Mouse (Mus musculus): Measurements from ENCODE around the gene Chst3. TPM values are rescaled to one million over a fixed set of nuclear protein-coding genes. Genes with fewer than 3 reads are reported as not detected.

Chst3 gene
- polyA plus RNA-seq, 1 experiment from 2014 or later, result 0.72 TPM

DNA sequence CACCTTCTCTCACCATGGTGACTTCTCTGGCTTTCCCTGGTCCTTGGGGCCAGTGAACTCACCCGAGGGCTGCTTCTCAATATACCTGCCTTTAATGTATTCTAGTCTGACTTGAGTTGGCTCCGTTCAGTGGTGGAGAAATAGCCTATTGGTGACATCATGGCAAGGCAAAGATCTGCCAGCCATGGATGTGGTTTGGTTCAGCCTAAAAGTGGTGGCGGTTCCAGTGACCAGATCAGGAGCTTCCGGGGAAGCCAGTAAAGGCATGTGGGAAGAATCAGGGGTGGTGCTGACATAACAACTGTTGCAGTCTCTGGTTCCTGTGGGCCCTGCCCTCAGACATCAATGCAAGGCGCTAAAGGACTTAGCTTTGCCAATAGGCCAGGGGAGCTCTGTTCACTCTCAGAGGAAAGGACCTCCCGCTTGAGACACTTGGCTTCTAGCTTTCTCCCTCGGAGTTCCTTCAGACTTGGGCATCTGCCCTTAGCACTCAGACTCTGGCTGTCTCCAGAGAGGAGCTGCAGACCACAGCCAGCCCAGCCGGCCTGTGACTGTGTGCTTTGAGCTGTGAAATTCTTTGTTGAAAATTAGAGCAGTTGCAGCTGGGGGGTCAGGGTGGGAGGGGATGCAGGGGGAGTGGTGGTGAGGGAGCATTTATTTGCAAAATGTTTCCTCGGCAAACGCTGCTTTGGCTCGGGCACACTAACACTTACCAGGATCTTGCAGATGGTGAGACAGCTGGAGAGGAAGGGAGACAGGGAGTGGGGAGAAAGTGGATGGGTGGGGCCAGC lies 6.3 kb downstream of the Chst3 start:
- Histone ChIP-seq H3K27me3 (replicated peaks) (peaks cover 44% of the 10 kb centered on the region), H3K4me1 (replicated peaks) (peaks cover 46% of the 10 kb centered on the region), H3K4me2 (no peak overlapping the region), H3K9me3 (replicated peaks) (no peaks in the 10 kb centered on the region), H3K27ac (ENCODE audit: poor library complexity, severe bottlenecking) (no peak overlapping the region), H3K36me3 (no peaks in the 10 kb centered on the region), H3K4me3 (no peak overlapping the region), H3K9ac (no peak overlapping the region)
- 28% methylated on average over 11 of the region's 11 CpGs for WGBS
- ATAC-seq (ENCODE audit: insufficient number of reproducible peaks, low FRiP score), result no peak

DNA sequence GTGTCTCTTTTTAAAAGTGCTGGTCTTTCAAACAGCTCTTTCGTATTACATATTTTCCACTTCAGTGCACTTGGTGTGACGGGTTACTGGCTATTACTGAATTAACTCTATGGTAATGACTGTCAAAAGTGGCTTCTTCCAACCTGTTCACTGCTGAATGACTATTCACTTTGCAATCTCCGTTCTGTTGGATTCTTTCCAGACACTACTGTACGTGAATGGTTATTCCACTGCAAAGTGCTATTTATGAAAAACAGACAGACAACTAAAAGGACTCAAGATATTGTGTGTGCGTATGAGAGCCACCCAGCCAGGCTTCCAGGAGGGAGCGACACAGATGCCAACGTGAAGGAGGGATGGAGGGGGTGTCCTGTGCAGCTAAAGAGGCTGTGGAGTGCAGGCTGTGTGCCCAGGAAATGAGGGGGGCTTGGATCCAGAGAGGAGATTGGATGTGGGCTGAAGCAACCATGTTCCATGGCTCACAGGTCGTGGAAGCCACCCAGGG lies 7.5 kb downstream of the Chst3 start:
- Histone ChIP-seq H3K9ac (no peak overlapping the region), H3K4me1 (replicated peaks) (peaks cover 56% of the 10 kb centered on the region), H3K4me2 (no peak overlapping the region), H3K27me3 (replicated peaks) (peaks cover 32% of the 10 kb centered on the region), H3K4me3 (no peak overlapping the region), H3K27ac (ENCODE audit: poor library complexity, severe bottlenecking) (0 out of 2 replicates have a peak overlapping the region, but pooled peaks have one; percentile 8), H3K36me3 (no peaks in the 10 kb centered on the region), H3K9me3 (replicated peaks) (no peaks in the 10 kb centered on the region)
- ATAC-seq (ENCODE audit: insufficient number of reproducible peaks, low FRiP score), result no peak
- WGBS, result 53% methylated on average over 8 of the region's 8 CpGs

DNA sequence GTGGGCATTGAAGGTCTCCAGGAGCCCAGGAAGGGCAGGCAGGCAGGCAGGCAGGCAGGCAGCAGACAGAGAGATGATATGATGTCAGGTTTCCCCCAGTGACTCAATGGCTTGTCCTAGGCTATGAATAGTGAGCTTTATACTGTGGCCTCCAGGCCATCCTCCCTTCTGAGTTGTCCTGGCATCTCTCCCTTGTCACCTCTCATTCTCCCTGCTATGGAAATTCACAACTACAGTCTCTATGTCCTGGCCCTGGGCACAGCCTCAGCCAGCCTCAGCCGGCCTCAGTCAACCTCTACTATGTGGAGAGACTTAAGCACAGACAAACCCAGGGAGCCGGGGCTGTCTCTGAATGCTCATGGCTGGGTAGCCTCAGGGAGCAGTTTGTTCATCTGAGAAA lies 8.6 kb downstream of the Chst3 start:
- ATAC-seq (ENCODE audit: insufficient number of reproducible peaks, low FRiP score), result no peak
- Histone ChIP-seq H3K4me1 (replicated peaks) (peaks cover 66% of the 10 kb centered on the region), H3K9ac (no peak overlapping the region), H3K36me3 (no peaks in the 10 kb centered on the region), H3K9me3 (replicated peaks) (no peaks in the 10 kb centered on the region), H3K4me3 (no peak overlapping the region), H3K4me2 (no peak overlapping the region), H3K27ac (ENCODE audit: poor library complexity, severe bottlenecking) (no peak overlapping the region), H3K27me3 (replicated peaks) (peaks cover 21% of the 10 kb centered on the region)
- WGBS, result 62% methylated on average over 2 of the region's 2 CpGs

DNA sequence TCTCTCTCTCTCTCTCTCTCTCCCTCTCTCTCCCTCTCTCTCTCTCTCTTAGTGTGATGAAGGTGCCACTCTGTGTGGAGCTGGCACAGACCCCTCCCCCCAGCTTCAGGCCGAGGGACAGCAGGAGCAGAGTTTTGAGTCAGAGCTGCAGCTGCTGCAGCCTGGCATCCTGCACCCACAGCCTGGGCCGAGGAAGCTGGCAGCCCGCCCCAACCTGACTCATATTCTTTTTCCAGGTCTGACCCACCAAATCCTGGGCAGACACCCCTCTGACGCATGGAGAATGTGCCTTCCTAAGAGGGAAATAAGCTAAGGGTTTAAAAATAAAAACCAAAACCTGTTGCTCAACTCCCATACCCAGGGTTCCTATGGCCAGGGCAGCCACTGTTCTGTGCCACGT lies 9.8 kb downstream of the Chst3 start:
- no peak overlapping the region for H3K27ac ChIP-seq (ENCODE audit: poor library complexity, severe bottlenecking)
- H3K4me3 ChIP-seq, result no peak overlapping the region
- H3K9ac ChIP-seq, result no peak overlapping the region
- WGBS, result 54% methylated on average over 5 of the region's 5 CpGs
- no peaks in the 10 kb centered on the region for H3K9me3 ChIP-seq (replicated peaks)
- no peaks in the 10 kb centered on the region for H3K36me3 ChIP-seq
- no peak overlapping the region for H3K4me2 ChIP-seq
- peaks cover 9% of the 10 kb centered on the region for H3K27me3 ChIP-seq (replicated peaks)
- no peak for ATAC-seq (ENCODE audit: insufficient number of reproducible peaks, low FRiP score)
- peaks cover 67% of the 10 kb centered on the region for H3K4me1 ChIP-seq (replicated peaks)

DNA sequence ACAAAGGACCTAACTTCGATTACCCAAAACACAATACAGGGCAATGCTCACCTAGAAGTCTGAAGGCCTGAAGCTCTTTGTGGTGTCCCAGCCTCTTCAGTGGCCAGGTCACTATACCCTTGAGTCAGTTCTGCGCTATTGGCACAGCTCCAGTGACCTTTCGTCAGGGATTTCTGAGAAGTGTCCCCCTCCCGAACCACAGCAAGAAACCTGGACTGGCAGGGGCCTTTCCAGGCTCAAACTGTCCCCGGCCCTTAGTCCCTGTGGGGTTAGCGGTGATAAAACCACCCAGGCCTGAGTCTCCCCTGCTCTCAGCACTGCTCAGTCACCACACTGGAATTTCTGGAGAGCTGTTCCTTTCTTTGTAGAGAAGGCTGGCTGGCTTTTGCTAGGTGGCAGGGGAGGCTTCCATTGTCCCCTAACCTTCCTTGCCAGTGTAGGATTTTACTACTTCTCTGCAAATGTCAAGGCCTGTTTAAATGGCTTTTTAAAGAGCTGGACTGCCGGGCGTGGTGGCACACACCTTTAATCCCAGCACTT lies 11.8 kb downstream of the Chst3 start:
- Histone ChIP-seq H3K36me3 (no peaks in the 10 kb centered on the region), H3K4me3 (no peak overlapping the region)

DNA sequence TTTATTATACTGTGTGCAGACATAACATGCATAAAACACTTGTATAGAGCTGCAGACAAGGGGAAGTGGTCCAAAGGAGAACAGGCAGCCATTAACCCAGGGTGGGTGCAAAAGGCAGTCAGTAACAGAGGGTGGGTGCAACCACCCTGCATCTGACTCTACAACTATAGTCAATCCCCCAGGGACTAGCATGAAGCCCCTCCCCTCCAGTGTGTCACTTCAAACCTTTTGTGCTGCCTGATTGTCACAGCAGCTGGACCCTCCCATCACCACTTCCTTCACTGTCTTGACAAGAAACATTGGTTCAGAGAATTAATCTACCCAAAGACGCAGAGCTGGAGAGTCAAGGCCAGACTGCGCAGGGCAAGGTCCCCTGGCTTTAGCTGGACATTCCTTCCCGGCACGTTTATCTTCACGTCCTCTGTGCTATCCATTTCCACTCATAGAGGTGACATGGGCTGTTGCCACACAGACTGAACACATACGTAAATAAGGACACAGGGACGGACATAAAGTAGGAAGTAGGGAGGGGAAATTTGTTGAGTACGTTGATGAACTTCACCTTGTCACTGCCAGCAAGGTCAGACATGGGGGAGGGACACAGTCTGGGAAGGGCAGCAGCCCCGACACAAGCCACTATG lies 13.3 kb downstream of the Chst3 start:
- H3K9ac ChIP-seq, result no peak overlapping the region
- ATAC-seq (ENCODE audit: insufficient number of reproducible peaks, low FRiP score), result no peak
- 28% methylated on average over 9 of the region's 9 CpGs for WGBS
- no peak overlapping the region for H3K4me2 ChIP-seq
- H3K36me3 ChIP-seq, result no peaks in the 10 kb centered on the region
- no peak overlapping the region for H3K4me3 ChIP-seq
- no peaks in the 10 kb centered on the region for H3K9me3 ChIP-seq (replicated peaks)
- H3K4me1 ChIP-seq (replicated peaks), result peaks cover 48% of the 10 kb centered on the region
- peak overlapping the region; percentile 17 for H3K27ac ChIP-seq (ENCODE audit: poor library complexity, severe bottlenecking)
- no peaks in the 10 kb centered on the region for H3K27me3 ChIP-seq (replicated peaks)

More for the DNA sequence above, 11.8 kb downstream of the Chst3 start:
- Histone ChIP-seq H3K27ac (ENCODE audit: poor library complexity, severe bottlenecking) (peak overlapping the region; percentile 64), H3K27me3 (replicated peaks) (no peaks in the 10 kb centered on the region; the same call in 1 of the 2 replicates), H3K4me2 (no peak overlapping the region), H3K9ac (no peak overlapping the region), H3K9me3 (replicated peaks) (no peaks in the 10 kb centered on the region), H3K4me1 (replicated peaks) (peaks cover 61% of the 10 kb centered on the region)
- ATAC-seq (ENCODE audit: insufficient number of reproducible peaks, low FRiP score), result no peak
- WGBS, result 49% methylated on average over 8 of the region's 8 CpGs

DNA sequence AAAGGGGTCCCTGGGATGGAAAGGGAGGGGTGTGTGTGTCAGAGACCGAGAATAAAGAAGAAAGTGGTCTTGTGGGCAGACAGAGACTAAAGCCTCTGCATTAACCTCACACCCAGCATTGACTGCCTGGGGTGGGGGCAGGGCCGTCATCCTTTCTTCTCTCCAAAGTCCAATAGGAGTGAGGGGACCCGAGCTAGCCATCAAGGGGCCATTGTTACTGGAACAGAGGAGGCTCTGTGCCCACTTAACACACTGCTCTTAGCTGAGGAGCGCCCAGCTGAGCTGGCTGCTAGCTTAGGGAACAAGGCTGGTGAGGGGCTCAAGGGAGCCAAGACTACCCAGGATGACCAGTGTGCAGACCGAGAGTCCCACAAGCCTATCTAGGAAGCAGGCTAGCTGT lies 16.3 kb downstream of the Chst3 start:
- WGBS, result 26% methylated on average over 5 of the region's 5 CpGs
- H3K9me3 ChIP-seq (replicated peaks), result no peaks in the 10 kb centered on the region
- no peak for ATAC-seq (ENCODE audit: insufficient number of reproducible peaks, low FRiP score)
- H3K9ac ChIP-seq, result no peak overlapping the region
- H3K36me3 ChIP-seq, result no peaks in the 10 kb centered on the region
- no peak overlapping the region for H3K4me3 ChIP-seq
- no peaks in the 10 kb centered on the region for H3K27me3 ChIP-seq (replicated peaks)
- no peak overlapping the region for H3K4me2 ChIP-seq
- no peak overlapping the region for H3K27ac ChIP-seq (ENCODE audit: poor library complexity, severe bottlenecking)
- peaks cover 27% of the 10 kb centered on the region for H3K4me1 ChIP-seq (replicated peaks)

DNA sequence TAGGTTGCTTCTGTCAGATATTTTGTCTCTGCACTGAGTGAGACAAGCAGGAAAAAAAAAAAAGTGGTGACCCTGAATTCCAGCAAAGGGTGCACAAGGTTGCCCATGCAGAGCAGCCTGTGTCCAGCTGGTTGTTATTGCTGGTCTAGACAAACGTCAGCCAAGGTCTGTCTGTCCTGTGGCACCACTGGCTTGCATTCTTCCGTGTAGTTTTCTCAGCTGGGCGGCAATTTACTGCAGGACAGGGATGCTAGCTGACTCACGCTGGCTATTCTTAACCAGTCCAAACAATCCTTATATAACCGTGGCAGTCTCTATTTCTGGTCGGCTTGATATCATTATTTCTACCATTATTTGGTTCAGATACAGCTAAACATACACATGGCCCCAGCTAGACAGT lies 18.1 kb downstream of the Chst3 start:
- 60% methylated on average over 6 of the region's 6 CpGs for WGBS
- Histone ChIP-seq H3K4me2 (no peak overlapping the region), H3K27me3 (replicated peaks) (no peaks in the 10 kb centered on the region), H3K9ac (no peak overlapping the region), H3K36me3 (no peaks in the 10 kb centered on the region), H3K27ac (ENCODE audit: poor library complexity, severe bottlenecking) (no peak overlapping the region), H3K4me1 (replicated peaks) (peaks cover 16% of the 10 kb centered on the region), H3K4me3 (no peak overlapping the region), H3K9me3 (replicated peaks) (no peaks in the 10 kb centered on the region)
- ATAC-seq (ENCODE audit: insufficient number of reproducible peaks, low FRiP score), result no peak

DNA sequence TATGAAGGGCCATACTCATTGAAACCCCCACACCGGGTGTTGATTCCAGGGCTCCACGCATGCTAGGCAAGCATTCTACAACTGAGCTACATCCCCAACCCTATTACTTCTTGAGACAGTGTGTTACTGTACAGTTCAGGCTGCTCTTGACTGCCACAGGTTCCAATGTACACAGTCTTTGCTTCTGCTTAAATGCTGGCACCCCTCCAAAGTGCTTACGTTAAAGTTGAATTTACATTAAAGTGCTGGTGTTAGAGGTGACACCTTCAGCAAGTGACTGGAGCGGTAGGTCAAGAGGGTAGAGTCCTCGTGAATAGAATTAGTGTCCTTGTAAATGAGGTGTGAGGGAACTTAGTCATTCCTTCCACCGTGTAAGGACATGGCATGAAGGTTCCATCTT lies 19.7 kb downstream of the Chst3 start:
- no peaks in the 10 kb centered on the region for H3K9me3 ChIP-seq (replicated peaks)
- no peak for ATAC-seq (ENCODE audit: insufficient number of reproducible peaks, low FRiP score)
- peaks cover 20% of the 10 kb centered on the region for H3K4me1 ChIP-seq (replicated peaks)
- H3K4me2 ChIP-seq, result no peak overlapping the region
- H3K4me3 ChIP-seq, result no peak overlapping the region
- H3K27me3 ChIP-seq (replicated peaks), result no peaks in the 10 kb centered on the region
- H3K9ac ChIP-seq, result no peak overlapping the region
- 71% methylated on average over 6 of the region's 6 CpGs for WGBS
- H3K27ac ChIP-seq (ENCODE audit: poor library complexity, severe bottlenecking), result no peak overlapping the region
- no peaks in the 10 kb centered on the region for H3K36me3 ChIP-seq

DNA sequence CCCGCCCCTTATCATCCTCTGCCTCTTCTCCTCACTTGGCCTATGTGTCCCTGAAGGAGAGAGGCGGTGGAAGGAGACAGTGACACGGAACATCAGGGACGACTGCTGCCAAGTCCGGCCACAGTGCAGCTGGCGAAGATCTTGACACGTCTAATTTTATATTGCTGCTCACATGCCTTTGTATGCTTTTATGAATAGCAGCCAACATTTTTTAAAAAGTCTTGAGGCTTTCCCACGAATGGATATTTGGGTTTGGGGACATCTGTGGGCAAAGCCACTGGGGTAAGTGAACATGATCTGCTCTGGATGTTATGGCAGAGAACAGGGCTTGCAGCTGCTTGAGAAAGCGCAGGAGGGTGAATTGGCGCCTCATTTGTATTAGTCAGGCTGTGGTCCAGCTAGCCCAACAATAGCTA lies 21.6 kb downstream of the Chst3 start:
- H3K27ac ChIP-seq (ENCODE audit: poor library complexity, severe bottlenecking), result no peak overlapping the region

DNA sequence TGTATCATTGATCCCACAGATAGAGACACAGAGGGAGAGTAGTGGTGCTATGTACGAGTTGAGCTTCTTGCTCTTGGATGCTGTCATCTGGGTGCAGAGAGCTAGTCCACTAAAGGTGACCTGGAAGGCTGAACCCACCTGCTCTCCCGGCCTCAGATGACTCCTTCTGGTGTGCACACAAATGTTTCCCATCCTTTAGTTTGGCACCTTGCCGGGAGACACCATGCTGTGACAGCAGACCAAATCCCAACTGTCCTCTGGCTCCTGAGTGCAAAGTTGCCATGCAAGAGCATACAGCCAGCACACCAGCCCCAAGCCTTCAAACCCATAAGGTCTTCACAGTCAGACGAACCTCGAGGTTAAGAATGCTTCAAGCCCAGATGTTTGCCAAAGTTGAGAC lies 22.1 kb downstream of the Chst3 start:
- Histone ChIP-seq H3K27me3 (replicated peaks) (peaks cover 4% of the 10 kb centered on the region; the same call in 1 of the 2 replicates), H3K4me1 (replicated peaks) (peaks cover 31% of the 10 kb centered on the region), H3K27ac (ENCODE audit: poor library complexity, severe bottlenecking) (no peak overlapping the region), H3K36me3 (no peaks in the 10 kb centered on the region), H3K4me3 (no peak overlapping the region), H3K9ac (no peak overlapping the region), H3K4me2 (no peak overlapping the region), H3K9me3 (replicated peaks) (no peaks in the 10 kb centered on the region)
- 60% methylated on average over 5 of the region's 5 CpGs for WGBS
- no peak for ATAC-seq (ENCODE audit: insufficient number of reproducible peaks, low FRiP score)

More for the DNA sequence above, 21.6 kb downstream of the Chst3 start:
- no peak overlapping the region for H3K4me2 ChIP-seq
- no peak overlapping the region for H3K4me3 ChIP-seq
- no peak overlapping the region for H3K9ac ChIP-seq
- no peaks in the 10 kb centered on the region for H3K36me3 ChIP-seq
- no peak for ATAC-seq (ENCODE audit: insufficient number of reproducible peaks, low FRiP score)
- WGBS, result 70% methylated on average over 10 of the region's 10 CpGs
- no peaks in the 10 kb centered on the region for H3K27me3 ChIP-seq (replicated peaks)
- H3K4me1 ChIP-seq (replicated peaks), result peaks cover 28% of the 10 kb centered on the region
- H3K9me3 ChIP-seq (replicated peaks), result no peaks in the 10 kb centered on the region
